Mouse (Mus musculus): ENCODE measurements around the gene Itpkb. TPM values are rescaled to one million over a fixed set of nuclear protein-coding genes. Genes with fewer than 3 reads are reported as not detected.
"Not testable (repeated sequence)": the region's sequence is repeated elsewhere in the genome, so short reads cannot be mapped to it uniquely, and the experiment has no call there.

Gene Itpkb
- polyA plus RNA-seq, 1 experiment from 2014 or later, result 63.0 TPM

GRCm38 (mm10) chr1:180382358-180382757 is 52.1 kb downstream of the Itpkb start:
- peaks cover 92% of the 10 kb centered on the region for H3K79me2 ChIP-seq (ENCODE audit: inconsistent target)

GRCm38 (mm10) chr1:180383884-180384283 is 53.6 kb downstream of the Itpkb start:
- 92% methylated on average over 8 of the region's 8 CpGs for WGBS (ENCODE audit: missing documents)
- Histone ChIP-seq H3K79me2 (ENCODE audit: inconsistent target) (peaks cover 90% of the 10 kb centered on the region), H3K36me3 (ENCODE audit: inconsistent target) (peaks cover 11% of the 10 kb centered on the region; the same call in 1 of the 2 replicates), H3K4me3 (ENCODE audit: inconsistent target) (no peak overlapping the region), H3K27ac (no peak overlapping the region)

More at GRCm38 (mm10) chr1:180382358-180382757, 52.1 kb downstream of the Itpkb start:
- Histone ChIP-seq H3K36me3 (ENCODE audit: inconsistent target) (peaks cover 11% of the 10 kb centered on the region; the same call in 1 of the 2 replicates), H3K4me3 (ENCODE audit: inconsistent target) (no peak overlapping the region), H3K27ac (no peak overlapping the region)
- 95% methylated on average over 8 of the region's 8 CpGs for WGBS (ENCODE audit: missing documents)

DNA sequence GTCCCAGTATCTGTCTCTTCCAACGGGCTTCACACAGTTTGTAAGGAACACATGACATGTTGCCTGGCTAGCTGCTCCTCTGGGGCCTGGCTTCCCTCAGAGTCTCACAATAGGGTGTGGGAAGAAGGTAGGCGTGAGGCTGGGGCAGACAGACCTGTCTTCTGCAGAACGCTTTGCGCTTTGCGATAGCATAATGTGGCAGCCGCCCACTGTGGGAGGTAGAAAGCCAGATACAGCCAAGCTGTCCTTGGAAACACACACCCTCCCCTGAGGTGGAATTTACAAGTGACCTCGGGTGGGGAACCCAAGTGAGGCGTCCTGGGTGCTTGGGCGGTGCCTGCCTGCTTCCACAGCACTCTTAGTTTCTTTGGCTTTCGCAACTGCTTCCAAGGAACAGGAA is 54.2 kb downstream of the Itpkb start:
- Histone ChIP-seq H3K27ac (no peak overlapping the region), H3K36me3 (ENCODE audit: inconsistent target) (peaks cover 11% of the 10 kb centered on the region; the same call in 1 of the 2 replicates), H3K79me2 (ENCODE audit: inconsistent target) (peaks cover 90% of the 10 kb centered on the region), H3K4me3 (ENCODE audit: inconsistent target) (no peak overlapping the region)
- 87% methylated on average over 10 of the region's 10 CpGs for WGBS (ENCODE audit: missing documents)

DNA sequence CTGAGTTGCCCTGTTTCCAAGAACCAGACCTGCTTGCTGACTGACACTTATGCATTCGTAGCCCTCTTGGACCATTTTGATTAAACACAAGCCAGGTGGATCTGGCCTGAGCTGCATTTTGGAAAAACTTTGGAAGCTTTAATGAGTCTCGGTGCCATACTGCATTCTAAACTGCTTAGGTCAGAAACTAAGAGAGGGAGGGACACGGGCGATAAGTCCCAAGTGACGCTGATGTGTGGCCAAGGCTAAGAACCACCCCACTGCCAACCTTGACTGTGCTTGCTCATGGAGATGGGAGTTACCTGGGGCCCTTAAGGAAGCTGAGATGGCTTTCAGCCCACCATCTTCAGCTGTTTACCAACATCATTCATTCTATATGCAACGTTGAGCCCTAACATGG is 55.0 kb downstream of the Itpkb start:
- Histone ChIP-seq H3K79me2 (ENCODE audit: inconsistent target) (peaks cover 90% of the 10 kb centered on the region), H3K36me3 (ENCODE audit: inconsistent target) (peaks cover 11% of the 10 kb centered on the region; the same call in 1 of the 2 replicates), H3K4me3 (ENCODE audit: inconsistent target) (no peak overlapping the region), H3K27ac (no peak overlapping the region)
- 97% methylated on average over 6 of the region's 6 CpGs for WGBS (ENCODE audit: missing documents)

GRCm38 (mm10) chr1:180386951-180387749 is 56.9 kb downstream of the Itpkb start:
- H3K79me2 ChIP-seq (ENCODE audit: inconsistent target), result peaks cover 90% of the 10 kb centered on the region
- peak overlapping the region; percentile 89 for H3K27ac ChIP-seq
- H3K36me3 ChIP-seq (ENCODE audit: inconsistent target), result peaks cover 5% of the 10 kb centered on the region; the same call in 1 of the 2 replicates
- H3K4me3 ChIP-seq (ENCODE audit: inconsistent target), result peak overlapping the region; percentile 33
- 4% methylated on average over 26 of the region's 27 CpGs for WGBS (ENCODE audit: missing documents)

DNA sequence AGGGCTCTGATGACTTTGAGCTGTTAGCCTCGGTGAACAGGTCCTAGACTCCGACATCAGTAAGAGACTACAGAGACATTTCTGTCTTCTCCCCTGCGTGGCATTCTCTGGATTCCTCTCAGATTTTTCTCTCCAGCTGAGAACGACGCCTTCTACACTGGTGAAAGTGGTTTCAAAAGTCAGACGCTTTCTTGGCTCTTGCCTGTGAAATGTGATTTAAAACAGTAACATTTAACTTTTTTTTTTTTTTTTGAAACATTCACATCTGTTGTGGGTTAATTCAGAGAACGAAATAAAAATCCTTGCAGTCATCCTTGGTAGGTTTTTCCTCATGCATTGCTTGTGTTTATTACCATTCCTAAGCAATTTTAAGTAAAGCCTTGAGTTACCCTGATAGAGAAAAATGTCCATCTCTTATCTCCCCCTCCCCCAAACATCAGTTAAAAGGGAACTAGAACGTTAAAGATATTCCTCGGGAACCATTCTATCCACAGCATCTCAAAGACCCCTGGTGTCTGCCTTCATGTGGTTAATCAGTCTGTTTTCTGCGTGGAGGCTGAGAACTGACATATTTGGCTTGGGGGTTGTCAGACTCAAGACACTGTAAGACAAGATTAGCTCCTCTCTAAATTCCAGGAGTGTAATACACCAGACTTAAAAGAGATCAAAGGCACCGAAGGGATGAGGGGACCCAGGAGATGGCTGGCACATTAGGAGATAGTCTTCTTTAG is 57.6 kb downstream of the Itpkb start:
- no peak overlapping the region for H3K4me3 ChIP-seq (ENCODE audit: inconsistent target)
- H3K79me2 ChIP-seq (ENCODE audit: inconsistent target), result peaks cover 90% of the 10 kb centered on the region
- WGBS (ENCODE audit: missing documents), result 19% methylated on average over 11 of the region's 11 CpGs
- no peaks in the 10 kb centered on the region; the same call in 1 of the 2 replicates for H3K36me3 ChIP-seq (ENCODE audit: inconsistent target)
- H3K27ac ChIP-seq, result peak overlapping the region; percentile 89

GRCm38 (mm10) chr1:180388481-180388880 is 58.2 kb downstream of the Itpkb start:
- WGBS (ENCODE audit: missing documents), result 7% methylated on average over 1 of the region's 1 CpGs
- 0 out of 2 replicates have a peak overlapping the region, but pooled peaks have one; percentile 89 for H3K27ac ChIP-seq
- no peaks in the 10 kb centered on the region for H3K36me3 ChIP-seq (ENCODE audit: inconsistent target)

DNA sequence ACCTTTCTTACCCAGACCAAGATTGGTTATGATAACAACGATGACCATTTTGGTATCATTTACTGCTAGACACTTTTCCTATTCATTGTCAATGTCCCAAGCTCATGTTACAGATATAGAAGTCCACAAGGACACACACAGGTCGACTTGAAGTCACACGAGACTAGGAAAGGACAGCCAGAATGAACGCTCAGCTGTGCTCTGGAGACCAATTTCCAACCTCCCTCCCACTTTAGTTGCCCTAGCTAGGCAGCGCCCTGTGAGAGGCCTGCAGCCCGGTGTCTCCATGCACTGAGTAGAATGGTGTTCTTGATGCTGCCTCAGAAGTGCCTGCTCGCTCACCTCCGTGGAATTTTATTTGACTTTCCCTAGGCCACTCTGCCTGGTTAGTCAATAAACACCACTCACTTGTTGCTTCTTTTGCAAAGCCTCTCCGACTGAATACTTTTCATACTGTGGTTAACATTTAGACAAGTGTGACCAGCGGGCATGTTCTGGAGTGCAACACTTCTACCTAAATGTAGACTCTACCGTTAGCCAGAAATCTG is 59.0 kb downstream of the Itpkb start:
- not testable (repeated sequence) for H3K27ac ChIP-seq; H3K36me3 ChIP-seq (ENCODE audit: inconsistent target); H3K4me3 ChIP-seq (ENCODE audit: inconsistent target)
- peaks cover 90% of the 10 kb centered on the region for H3K79me2 ChIP-seq (ENCODE audit: inconsistent target)
- WGBS (ENCODE audit: missing documents), result 96% methylated on average over 10 of the region's 11 CpGs

More at GRCm38 (mm10) chr1:180388481-180388880, 58.2 kb downstream of the Itpkb start:
- Histone ChIP-seq H3K79me2 (ENCODE audit: inconsistent target) (peaks cover 90% of the 10 kb centered on the region), H3K4me3 (ENCODE audit: inconsistent target) (no peak overlapping the region)

- Histone ChIP-seq H3K27ac (peak overlapping the region; percentile 17; the same call in 1 of the 2 replicates), H3K4me3 (ENCODE audit: inconsistent target) (no peak overlapping the region), H3K36me3 (ENCODE audit: inconsistent target) (peaks cover 4% of the 10 kb centered on the region; the same call in 1 of the 2 replicates), H3K79me2 (ENCODE audit: inconsistent target) (peaks cover 90% of the 10 kb centered on the region)
- WGBS (ENCODE audit: missing documents), result 39% methylated on average over 3 of the region's 3 CpGs
These were observed 60.0 kb downstream of the Itpkb start for GRCm38 (mm10) chr1:180390321-180390731.

- Histone ChIP-seq H3K27ac (peak overlapping the region; percentile 59; the same call in 1 of the 2 replicates), H3K79me2 (ENCODE audit: inconsistent target) (peaks cover 90% of the 10 kb centered on the region), H3K36me3 (ENCODE audit: inconsistent target) (peaks cover 4% of the 10 kb centered on the region; the same call in 1 of the 2 replicates), H3K4me3 (ENCODE audit: inconsistent target) (no peak overlapping the region)
- 76% methylated on average over 9 of the region's 10 CpGs for WGBS (ENCODE audit: missing documents)
These were observed 60.7 kb downstream of the Itpkb start for GRCm38 (mm10) chr1:180390746-180391574.

DNA sequence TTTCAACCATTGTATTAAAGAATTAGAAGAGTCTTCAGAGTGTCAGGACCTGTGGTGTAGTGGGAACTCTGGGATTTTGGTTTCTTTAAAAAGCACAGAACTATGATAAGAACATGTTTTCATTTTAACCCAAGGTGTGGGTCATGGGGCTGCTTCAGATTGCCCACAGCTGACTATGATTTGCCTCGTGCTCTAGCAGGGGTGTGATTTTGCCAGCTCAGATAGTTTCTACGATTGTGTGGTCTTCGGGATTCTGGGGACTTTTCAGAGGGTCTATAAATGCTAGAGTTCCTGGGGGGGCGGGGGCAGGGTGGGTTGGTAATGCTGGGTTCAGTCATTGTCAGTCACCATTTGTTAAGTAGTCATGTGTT is 61.3 kb downstream of the Itpkb start:
- Histone ChIP-seq H3K36me3 (ENCODE audit: inconsistent target) (peaks cover 4% of the 10 kb centered on the region; the same call in 1 of the 2 replicates), H3K79me2 (ENCODE audit: inconsistent target) (peaks cover 90% of the 10 kb centered on the region), H3K4me3 (ENCODE audit: inconsistent target) (no peak overlapping the region), H3K27ac (peak overlapping the region; percentile 59; the same call in 1 of the 2 replicates)
- WGBS (ENCODE audit: missing documents), result 94% methylated on average over 4 of the region's 4 CpGs

GRCm38 (mm10) chr1:180392137-180392798 is 62.0 kb downstream of the Itpkb start:
- peaks cover 97% of the 10 kb centered on the region for H3K79me2 ChIP-seq (ENCODE audit: inconsistent target)
- 80% methylated on average over 5 of the region's 5 CpGs for WGBS (ENCODE audit: missing documents)
- peak overlapping the region; percentile 59 for H3K27ac ChIP-seq
- no peak overlapping the region for H3K4me3 ChIP-seq (ENCODE audit: inconsistent target)
- peaks cover 4% of the 10 kb centered on the region; the same call in 1 of the 2 replicates for H3K36me3 ChIP-seq (ENCODE audit: inconsistent target)

- Histone ChIP-seq H3K4me3 (ENCODE audit: inconsistent target) (no peak overlapping the region), H3K27ac (peak overlapping the region; percentile 59), H3K79me2 (ENCODE audit: inconsistent target) (peaks cover 100% of the 10 kb centered on the region), H3K36me3 (ENCODE audit: inconsistent target) (peaks cover 4% of the 10 kb centered on the region; the same call in 1 of the 2 replicates)
- 46% methylated on average over 8 of the region's 9 CpGs for WGBS (ENCODE audit: missing documents)
These were observed 62.9 kb downstream of the Itpkb start for GRCm38 (mm10) chr1:180393017-180393797.
